Mouse (Mus musculus): ENCODE results near the gene 1700028J19Rik. TPM values are rescaled to one million over a fixed set of nuclear protein-coding genes. Genes with fewer than 3 reads are reported as not detected.
A peak's percentile ranks its signal among the peaks of the same experiment; 100 is the strongest.
"Not testable (repeated sequence)": the region's sequence is repeated elsewhere in the genome, so short reads cannot be mapped to it uniquely, and the experiment has no call there.

Gene 1700028J19Rik
- polyA plus RNA-seq, 1 experiment from 2014 or later, result 1.1 TPM

GRCm38 (mm10) chr7:44260410-44260809, 13.9 kb upstream of the 1700028J19Rik start:
- no peak overlapping the region for H3K9ac ChIP-seq (ENCODE audit: low read length)
- no peak overlapping the region for H3K27ac ChIP-seq (ENCODE audit: low read depth, low read length)
- H3K36me3 ChIP-seq (ENCODE audit: control insufficient read depth, insufficient read depth, low read length), result no peaks in the 10 kb centered on the region
- no peak overlapping the region for H3K4me3 ChIP-seq (ENCODE audit: low read depth, low read length)
- DNase-seq (ENCODE audit: low spot score) (no peak), ATAC-seq (ENCODE audit: insufficient read depth, low FRiP score, low TSS enrichment) (no peak)
- WGBS, result 75% methylated on average over 6 of the region's 6 CpGs
- peaks cover 4% of the 10 kb centered on the region; the same call in 1 of the 2 replicates for H3K27me3 ChIP-seq (ENCODE audit: control insufficient read depth, insufficient read depth, low read length)
- H3K4me1 ChIP-seq (ENCODE audit: control insufficient read depth, insufficient read depth, low read length), result no peaks in the 10 kb centered on the region
- H3K9me3 ChIP-seq (ENCODE audit: control insufficient read depth, low read length), result no peaks in the 10 kb centered on the region
- H3K4me2 ChIP-seq (ENCODE audit: low read depth), result no peak overlapping the region

- DNase-seq (ENCODE audit: low spot score) (no peak), ATAC-seq (ENCODE audit: insufficient read depth, low FRiP score, low TSS enrichment) (no peak)
- Histone ChIP-seq H3K4me2 (ENCODE audit: low read depth) (no peak within 1 kb of the TSS), H3K27me3 (ENCODE audit: control insufficient read depth, insufficient read depth, low read length) (no peaks in the 10 kb centered on the region), H3K36me3 (ENCODE audit: control insufficient read depth, insufficient read depth, low read length) (peaks cover 8% of the 10 kb centered on the region), H3K4me1 (ENCODE audit: control insufficient read depth, insufficient read depth, low read length) (no peaks in the 10 kb centered on the region), H3K4me3 (ENCODE audit: low read depth, low read length) (no peak within 1 kb of the TSS), H3K27ac (ENCODE audit: low read depth, low read length) (no peak within 1 kb of the TSS), H3K9me3 (ENCODE audit: control insufficient read depth, low read length) (no peaks in the 10 kb centered on the region), H3K9ac (ENCODE audit: low read length) (no peak within 1 kb of the TSS)
- 74% methylated on average over 4 of the region's 4 CpGs for WGBS
These were observed 10.8 kb upstream of the 1700028J19Rik start, which contains the start of gene Acp4 for GRCm38 (mm10) chr7:44257278-44257677. Acp4 (minus strand) TSS chr7:44257378.

- no peak overlapping the region for H3K27ac ChIP-seq (ENCODE audit: low read depth, low read length)
- no peak overlapping the region for H3K4me2 ChIP-seq (ENCODE audit: low read depth)
- ATAC-seq (ENCODE audit: insufficient read depth, low FRiP score, low TSS enrichment) (no peak), DNase-seq (ENCODE audit: low spot score) (no peak)
- WGBS, result 94% methylated on average over 6 of the region's 6 CpGs
- H3K36me3 ChIP-seq (ENCODE audit: control insufficient read depth, insufficient read depth, low read length), result peaks cover 17% of the 10 kb centered on the region
- H3K27me3 ChIP-seq (ENCODE audit: control insufficient read depth, insufficient read depth, low read length), result no peaks in the 10 kb centered on the region
- H3K9me3 ChIP-seq (ENCODE audit: control insufficient read depth, low read length), result no peaks in the 10 kb centered on the region
- H3K9ac ChIP-seq (ENCODE audit: low read length), result no peak overlapping the region
- H3K4me3 ChIP-seq (ENCODE audit: low read depth, low read length), result no peak overlapping the region
- no peaks in the 10 kb centered on the region for H3K4me1 ChIP-seq (ENCODE audit: control insufficient read depth, insufficient read depth, low read length)
These were observed 8.4 kb upstream of the 1700028J19Rik start for GRCm38 (mm10) chr7:44254930-44255329.

DNA sequence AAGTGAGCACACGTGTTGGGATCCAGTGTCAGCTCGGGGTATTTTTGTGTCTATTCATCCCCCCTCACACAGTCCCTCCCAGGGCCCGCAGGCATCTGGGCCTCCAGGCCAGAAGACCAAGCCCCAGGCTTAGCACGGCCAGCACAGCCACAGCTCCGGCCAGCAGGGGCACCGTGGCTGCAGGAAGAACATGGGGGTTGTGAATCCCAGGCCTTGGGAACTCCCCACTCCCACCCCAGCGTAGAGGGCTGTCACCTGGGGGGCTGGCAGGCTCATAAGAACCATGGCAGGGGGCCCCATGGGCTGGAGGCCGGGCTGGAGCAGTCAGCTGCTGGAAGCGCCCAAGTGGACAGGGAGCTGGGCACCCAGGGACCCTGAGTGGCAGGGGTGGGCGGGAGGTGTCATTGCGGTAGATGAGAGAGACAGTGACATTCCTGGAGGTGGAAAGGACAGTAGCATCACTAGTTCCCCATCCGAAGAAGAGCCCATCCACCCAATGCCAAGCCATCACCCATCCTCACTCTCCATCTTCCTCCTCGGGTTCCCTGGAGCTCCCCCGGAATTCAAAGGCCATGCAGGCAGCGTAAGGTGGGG, 6.6 kb upstream of the 1700028J19Rik start:
- 78% methylated on average over 15 of the region's 15 CpGs for WGBS
- Histone ChIP-seq H3K9ac (ENCODE audit: low read length) (no peak overlapping the region), H3K4me1 (ENCODE audit: control insufficient read depth, insufficient read depth, low read length) (peaks cover 1% of the 10 kb centered on the region), H3K36me3 (ENCODE audit: control insufficient read depth, insufficient read depth, low read length) (peaks cover 22% of the 10 kb centered on the region), H3K27me3 (ENCODE audit: control insufficient read depth, insufficient read depth, low read length) (no peaks in the 10 kb centered on the region), H3K4me2 (ENCODE audit: low read depth) (no peak overlapping the region), H3K4me3 (ENCODE audit: low read depth, low read length) (no peak overlapping the region), H3K9me3 (ENCODE audit: control insufficient read depth, low read length) (no peaks in the 10 kb centered on the region), H3K27ac (ENCODE audit: low read depth, low read length) (no peak overlapping the region)
- ATAC-seq (ENCODE audit: insufficient read depth, low FRiP score, low TSS enrichment), result no peak
- DNase-seq (ENCODE audit: low spot score), result no peak

GRCm38 (mm10) chr7:44250732-44251275, 4.3 kb upstream of the 1700028J19Rik start:
- not testable (repeated sequence) for H3K27ac ChIP-seq (ENCODE audit: low read depth, low read length); H3K4me3 ChIP-seq (ENCODE audit: low read depth, low read length); H3K4me2 ChIP-seq (ENCODE audit: low read depth); H3K9ac ChIP-seq (ENCODE audit: low read length); DNase-seq (ENCODE audit: low spot score); H3K27me3 ChIP-seq (ENCODE audit: control insufficient read depth, insufficient read depth, low read length); H3K9me3 ChIP-seq (ENCODE audit: control insufficient read depth, low read length); ATAC-seq (ENCODE audit: insufficient read depth, low FRiP score, low TSS enrichment); H3K4me1 ChIP-seq (ENCODE audit: control insufficient read depth, insufficient read depth, low read length)
- WGBS, result 88% methylated on average over 17 of the region's 17 CpGs
- peaks cover 24% of the 10 kb centered on the region for H3K36me3 ChIP-seq (ENCODE audit: control insufficient read depth, insufficient read depth, low read length)

DNA sequence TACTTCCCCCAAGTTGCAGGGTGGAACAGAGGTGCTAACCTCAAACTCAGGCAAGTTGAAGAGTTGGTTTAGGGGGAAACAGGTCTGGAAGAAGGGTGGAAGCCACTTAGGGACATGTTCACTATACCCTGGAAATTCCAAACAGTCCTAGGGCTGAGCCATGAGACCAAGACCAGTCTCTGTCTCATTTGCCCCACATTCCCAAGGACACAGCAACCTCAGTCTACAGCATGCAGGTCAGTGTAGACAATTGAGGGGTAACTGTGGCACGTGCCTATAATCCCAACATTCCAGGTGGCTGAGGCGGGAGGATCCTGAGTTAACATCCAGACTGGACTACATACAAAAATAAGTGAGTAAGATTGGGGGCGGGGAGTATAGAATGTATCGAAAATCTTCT, 2.8 kb upstream of the 1700028J19Rik start:
- Histone ChIP-seq H3K9me3 (ENCODE audit: control insufficient read depth, low read length) (no peaks in the 10 kb centered on the region), H3K27me3 (ENCODE audit: control insufficient read depth, insufficient read depth, low read length) (no peaks in the 10 kb centered on the region), H3K9ac (ENCODE audit: low read length) (no peak overlapping the region), H3K27ac (ENCODE audit: low read depth, low read length) (no peak overlapping the region), H3K36me3 (ENCODE audit: control insufficient read depth, insufficient read depth, low read length) (peaks cover 24% of the 10 kb centered on the region), H3K4me2 (ENCODE audit: low read depth) (no peak overlapping the region), H3K4me1 (ENCODE audit: control insufficient read depth, insufficient read depth, low read length) (peaks cover 10% of the 10 kb centered on the region), H3K4me3 (ENCODE audit: low read depth, low read length) (no peak overlapping the region)
- DNase-seq (ENCODE audit: low spot score) (no peak), ATAC-seq (ENCODE audit: insufficient read depth, low FRiP score, low TSS enrichment) (no peak)
- WGBS, result 94% methylated on average over 4 of the region's 4 CpGs

DNA sequence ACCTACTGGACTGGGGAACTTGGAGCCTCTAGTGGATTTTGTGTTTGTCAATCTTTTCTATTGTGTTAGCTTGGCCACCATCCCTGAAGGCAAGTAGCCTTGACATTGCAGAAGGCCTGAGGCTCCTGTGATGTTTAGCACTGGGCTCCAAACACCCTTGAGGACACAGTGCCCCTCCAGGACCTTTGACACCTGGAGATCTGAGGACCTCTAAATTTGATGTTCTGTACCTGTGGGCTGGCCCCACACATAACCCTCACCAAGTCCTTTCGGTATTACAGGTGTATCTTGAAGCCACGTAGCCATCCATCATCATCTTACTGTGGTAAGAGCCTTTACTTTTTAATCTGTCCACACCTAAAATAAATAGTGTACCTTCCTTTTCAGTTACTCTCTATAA, 1.5 kb upstream of the 1700028J19Rik start:
- Histone ChIP-seq H3K27ac (ENCODE audit: low read depth, low read length) (no peak overlapping the region), H3K4me3 (ENCODE audit: low read depth, low read length) (peak overlapping the region; percentile 90), H3K9ac (ENCODE audit: low read length) (no peak overlapping the region; the same call in 1 of the 2 replicates), H3K36me3 (ENCODE audit: control insufficient read depth, insufficient read depth, low read length) (peaks cover 23% of the 10 kb centered on the region), H3K27me3 (ENCODE audit: control insufficient read depth, insufficient read depth, low read length) (no peaks in the 10 kb centered on the region), H3K9me3 (ENCODE audit: control insufficient read depth, low read length) (no peaks in the 10 kb centered on the region), H3K4me2 (ENCODE audit: low read depth) (peak overlapping the region; percentile 75), H3K4me1 (ENCODE audit: control insufficient read depth, insufficient read depth, low read length) (peaks cover 10% of the 10 kb centered on the region)
- no peak for ATAC-seq (ENCODE audit: insufficient read depth, low FRiP score, low TSS enrichment)
- no peak for DNase-seq (ENCODE audit: low spot score)
- WGBS, result 94% methylated on average over 2 of the region's 2 CpGs

- Histone ChIP-seq H3K27me3 (ENCODE audit: control insufficient read depth, insufficient read depth, low read length) (no peaks in the 10 kb centered on the region), H3K4me3 (ENCODE audit: low read depth, low read length) (peak overlapping the region; percentile 90), H3K9me3 (ENCODE audit: control insufficient read depth, low read length) (no peaks in the 10 kb centered on the region), H3K4me1 (ENCODE audit: control insufficient read depth, insufficient read depth, low read length) (peaks cover 10% of the 10 kb centered on the region), H3K36me3 (ENCODE audit: control insufficient read depth, insufficient read depth, low read length) (peaks cover 16% of the 10 kb centered on the region), H3K9ac (ENCODE audit: low read length) (peak overlapping the region; percentile 94), H3K27ac (ENCODE audit: low read depth, low read length) (peak overlapping the region; percentile 84), H3K4me2 (ENCODE audit: low read depth) (peak overlapping the region; percentile 75)
- ATAC-seq (ENCODE audit: insufficient read depth, low FRiP score, low TSS enrichment) (peak; percentile 50), DNase-seq (ENCODE audit: low spot score) (peak; percentile 70)
- WGBS, result under 1% methylated on average over 23 of the region's 23 CpGs
These were observed 532 bp upstream of the 1700028J19Rik start for GRCm38 (mm10) chr7:44246984-44247470.

DNA sequence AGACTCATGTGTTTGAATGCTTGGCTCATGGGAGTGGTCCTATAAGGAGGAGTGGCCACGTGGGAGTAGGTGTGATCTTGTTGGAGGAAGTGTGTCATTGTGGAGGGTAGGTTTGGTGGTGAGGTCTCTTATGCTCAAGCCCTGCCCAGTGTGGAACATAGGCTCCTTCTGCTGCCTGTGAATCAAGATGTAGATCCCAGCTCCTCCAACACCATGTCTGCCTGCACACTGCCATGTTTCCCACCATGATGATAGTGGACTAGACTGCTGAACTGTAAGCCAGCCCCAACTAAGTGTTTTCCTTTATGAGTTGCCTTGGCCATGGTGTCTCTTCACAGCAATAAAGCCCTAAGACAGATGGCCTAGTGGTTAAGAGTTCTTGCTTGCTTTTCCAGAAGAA, 2.4 kb downstream of the 1700028J19Rik start:
- H3K4me2 ChIP-seq (ENCODE audit: low read depth), result no peak overlapping the region
- no peaks in the 10 kb centered on the region for H3K27me3 ChIP-seq (ENCODE audit: control insufficient read depth, insufficient read depth, low read length)
- DNase-seq (ENCODE audit: low spot score) (no peak), ATAC-seq (ENCODE audit: insufficient read depth, low FRiP score, low TSS enrichment) (no peak)
- WGBS, result 53% methylated on average over 1 of the region's 1 CpGs
- no peak overlapping the region for H3K4me3 ChIP-seq (ENCODE audit: low read depth, low read length)
- no peaks in the 10 kb centered on the region for H3K9me3 ChIP-seq (ENCODE audit: control insufficient read depth, low read length)
- no peak overlapping the region for H3K27ac ChIP-seq (ENCODE audit: low read depth, low read length)
- H3K36me3 ChIP-seq (ENCODE audit: control insufficient read depth, insufficient read depth, low read length), result peaks cover 2% of the 10 kb centered on the region
- H3K4me1 ChIP-seq (ENCODE audit: control insufficient read depth, insufficient read depth, low read length), result peaks cover 10% of the 10 kb centered on the region
- H3K9ac ChIP-seq (ENCODE audit: low read length), result no peak overlapping the region

All from neural tube, embryonic 11.5 days (tissue).